In the genomic region with DNA sequence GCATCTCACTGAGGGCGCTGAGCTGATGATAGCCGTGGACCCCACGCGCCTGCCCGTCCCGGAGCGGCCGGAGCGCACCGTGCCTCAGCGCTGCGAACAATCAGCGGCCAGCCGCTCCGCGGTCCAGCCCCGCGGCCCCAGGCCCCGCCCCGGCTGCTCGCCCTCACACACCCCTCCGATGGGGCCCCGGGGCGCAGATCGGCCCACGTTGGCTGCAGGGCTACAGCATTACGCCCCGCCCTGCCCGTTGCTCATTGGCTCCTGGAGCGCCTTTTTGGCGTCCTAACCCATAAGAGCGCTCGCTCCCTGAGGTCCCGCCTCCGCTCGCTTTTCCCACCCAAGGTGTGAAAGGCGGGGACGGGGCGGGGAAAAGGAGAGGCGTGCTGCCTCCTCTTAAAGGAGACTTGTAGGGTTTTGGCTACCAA, we compare ENCODE assay signal across 8 mouse cellular contexts. TPM values are rescaled to one million over a fixed set of nuclear protein-coding genes. Genes with fewer than 3 reads are reported as not detected.
DNase-seq lines count a peak whose midpoint lies in the region; ATAC-seq and TF ChIP-seq lines count a peak whose summit lies in the region.

A gene (minus strand): TSS at position 92 of the 425 bp plus-strand sequence.

- peak; percentile 99 for ATAC-seq in neural tube, embryonic 15.5 days (ENCODE audit: low FRiP score)

- peak within 1 kb of the TSS; percentile 84 for H3K27ac ChIP-seq in layer of hippocampus, adult 2 months
- H3K27ac ChIP-seq in neural tube, embryonic 15.5 days (replicated peaks) = peak within 1 kb of the TSS; percentile 89

- peak within 1 kb of the TSS; percentile 87 for H3K4me2 ChIP-seq in neural tube, embryonic 15.5 days

- peak; percentile 100 for DNase-seq in Muller cell, postnatal 12 days (ENCODE audit: inconsistent ontology term)
- peak; percentile 98 for DNase-seq in cerebellum, adult 9-10 months
- DNase-seq in forelimb bud, embryonic 11.5 days (ENCODE audit: low read depth, low spot score) = peak; percentile 99
- peak; percentile 98 for DNase-seq in heart, postnatal 4 days
- DNase-seq in layer of hippocampus, adult 2 months (ENCODE audit: low spot score in 2 of 2) = peak; percentile 96 to 97
- peak; percentile 96 for DNase-seq in lung, adult 2 months
- peak; percentile 98 for DNase-seq in testis, postnatal 10 days (ENCODE audit: low spot score)

- 0 out of 2 replicates have a peak, but pooled peaks cover 3% of the 10 kb centered on the region for H3K4me1 ChIP-seq in lung, adult 2 months (ENCODE audit: control insufficient read depth, insufficient read depth, low read length)
- peaks cover 51% of the 10 kb centered on the region for H3K4me1 ChIP-seq in neural tube, embryonic 15.5 days

- no peaks in the 10 kb centered on the region for H3K36me3 ChIP-seq in neural tube, embryonic 15.5 days

- H3K9me3 ChIP-seq in neural tube, embryonic 15.5 days (replicated peaks) = no peaks in the 10 kb centered on the region

- no peak for TF ChIP-seq CTCF in layer of hippocampus, adult 2 months (conservative IDR thresholded peaks at IDR 0.05)
- TF ChIP-seq CTCF in lung, adult 2 months (IDR thresholded peaks at IDR 0.05; ENCODE audit: insufficient read depth, low read length) = no peak

- peak within 1 kb of the TSS; percentile 84 for H3K9ac ChIP-seq in neural tube, embryonic 15.5 days (replicated peaks)

- no peaks in the 10 kb centered on the region for H3K27me3 ChIP-seq in neural tube, embryonic 15.5 days (replicated peaks)

- H3K4me3 ChIP-seq in layer of hippocampus, adult 2 months = peak within 1 kb of the TSS; percentile 87
- H3K4me3 ChIP-seq in lung, adult 2 months (replicated peaks; ENCODE audit: extremely low read depth, low read depth, low read length) = peak within 1 kb of the TSS; percentile 86
- peak within 1 kb of the TSS; percentile 94 for H3K4me3 ChIP-seq in neural tube, embryonic 15.5 days (replicated peaks)

- TF ChIP-seq POLR2A in lung, adult 2 months (IDR thresholded peaks at IDR 0.05; ENCODE audit: borderline replicate concordance, extremely low read depth, low read depth, low read length) = peak; percentile 64; the same call in 1 of the 2 replicates

- WGBS in lung, adult 2 months = 1% methylated on average over 39 of the region's 40 CpGs
- 0% methylated on average over 34 of the region's 40 CpGs for WGBS in neural tube, embryonic 15.5 days

RNA-seq across cellular contexts. Expression of the gene that starts here (rescaled TPM):
- 10 to 100 TPM; 25.0 to 26.9 TPM for total RNA-seq in heart, postnatal 4 days (2021)
- total RNA-seq in layer of hippocampus, adult 2 months (2021) = 10 to 100 TPM; 26.2 to 27.4 TPM
- polyA plus RNA-seq in lung, adult 2 months (2012; rRNA removed) = 18.7 and 22.9 TPM in 2 replicates
- 14.5 and 15.0 TPM in 2 replicates for polyA plus RNA-seq in neural tube, embryonic 15.5 days (2015; fragmentation: Nextera tagmentation; extraction: Ambion mirVana)

Comparison
In these comparisons a context has a peak if more than half of its experiments do, and no peak if none do; other contexts are left out.
1. Peak in every context shown above with its lines: DNase-seq, ATAC-seq, H3K4me3 ChIP-seq and H3K27ac ChIP-seq.